Mouse (Mus musculus) G1E (cell line): ENCODE measurements at regions not wholly inside any gene's neighbourhood (a gene's known extent, or its start where the extent isn't known, plus 50 kb on each side); places are given as distances from the start of the nearest gene placed in this dataset.

Source experiments
- CTCF ChIP-seq: IDR thresholded peaks from 2 replicates; pipeline ENCODE4 v1.5.1; 2012; ENCODE audit warnings: low read depth, low read length, inconsistent platforms, mixed read lengths
- GATA1 ChIP-seq: IDR thresholded peaks from 2 replicates; pipeline ENCODE4 v1.6.1; 2012; ENCODE audit warnings: borderline replicate concordance, low read length, inconsistent platforms, mixed read lengths

GRCm38 (mm10) chr1:55900033-55900432 is 494.3 kb downstream of the Plcl1 start:
- TF ChIP-seq CTCF (no peak), GATA1 (no peak)
